Comparison of ENCODE assay signal across 8 mouse cellular contexts in genomic region chr4:91376317-91376910, GRCm38 (mm10). TPM values are rescaled to one million over a fixed set of nuclear protein-coding genes. Genes with fewer than 3 reads are reported as not detected.
A peak's percentile ranks its signal among the peaks of the same experiment; 100 is the strongest.
DNase-seq lines count a peak whose midpoint lies in the region; ATAC-seq lines count a peak whose summit lies in the region.

No protein-coding gene starts in this region.

- H3K4me3 ChIP-seq in liver, embryonic 16.5 days (ENCODE audit: low read depth, low read length): peak overlapping the region; percentile 39
- H3K4me3 ChIP-seq in neural tube, embryonic 14.5 days (ENCODE audit: low read depth, low read length): peak overlapping the region; percentile 83

- peak; percentile 94 to 97 for ATAC-seq in hematopoietic stem cell, adult 5-6 weeks (replicated peaks in 1 of 2; ENCODE audit: insufficient read depth in 1 of 2, low FRiP score in 2 of 2, low TSS enrichment in 1 of 2, low read depth in 1 of 2, poor library complexity in 2 of 2, severe bottlenecking in 2 of 2)
- ATAC-seq in liver, embryonic 16.5 days (ENCODE audit: low read depth): peak; percentile 90
- ATAC-seq in neural tube, embryonic 14.5 days (ENCODE audit: low read depth): peak; percentile 94

- H3K36me3 ChIP-seq in liver, embryonic 16.5 days (ENCODE audit: control insufficient read depth, insufficient read depth): no peaks in the 10 kb centered on the region
- no peaks in the 10 kb centered on the region for H3K36me3 ChIP-seq in neural tube, embryonic 14.5 days (ENCODE audit: control insufficient read depth, insufficient read depth, low read length)

- peak; percentile 91 for DNase-seq in WW6 (ENCODE audit: low read depth, low spot score)
- DNase-seq in cerebellum, postnatal 10 days: peak; percentile 96 to 98
- peak; percentile 97 for DNase-seq in frontal cortex, postnatal 10 days (ENCODE audit: low spot score in 2 of 2)
- peak; percentile 95 to 99 for DNase-seq in layer of hippocampus, adult 18-20 months (ENCODE audit: low spot score in 2 of 2)
- DNase-seq in thymus, postnatal 25 days: peak; percentile 12

- H3K9me3 ChIP-seq in liver, embryonic 16.5 days (replicated peaks; ENCODE audit: control insufficient read depth, low read length): no peaks in the 10 kb centered on the region
- H3K9me3 ChIP-seq in neural tube, embryonic 14.5 days (ENCODE audit: control insufficient read depth, low read length): no peaks in the 10 kb centered on the region

- H3K9ac ChIP-seq in liver, embryonic 16.5 days (ENCODE audit: low read depth, low read length): no peak overlapping the region
- peak overlapping the region; percentile 86 for H3K9ac ChIP-seq in neural tube, embryonic 14.5 days (replicated peaks; ENCODE audit: low read depth, low read length)

- 1% methylated on average over 28 of the region's 28 CpGs for WGBS in liver, embryonic 16.5 days (ENCODE audit: insufficient replicate concordance)
- WGBS in neural tube, embryonic 14.5 days: under 1% methylated on average over 28 of the region's 28 CpGs

- peaks cover 47% of the 10 kb centered on the region for H3K27me3 ChIP-seq in liver, embryonic 16.5 days (ENCODE audit: control insufficient read depth, insufficient read depth, low read depth, low read length)
- no peaks in the 10 kb centered on the region for H3K27me3 ChIP-seq in neural tube, embryonic 14.5 days (ENCODE audit: control insufficient read depth, insufficient read depth, low read length)

- H3K4me1 ChIP-seq in liver, embryonic 16.5 days (ENCODE audit: control insufficient read depth, low read depth, low read length): no peaks in the 10 kb centered on the region
- peaks cover 7% of the 10 kb centered on the region for H3K4me1 ChIP-seq in neural tube, embryonic 14.5 days (ENCODE audit: control insufficient read depth, insufficient read depth, low read length)

- peak overlapping the region; percentile 18 for H3K4me2 ChIP-seq in liver, embryonic 16.5 days (ENCODE audit: low read depth, low read length)
- peak overlapping the region; percentile 89 for H3K4me2 ChIP-seq in neural tube, embryonic 14.5 days (ENCODE audit: low read depth, low read length)

- no peak overlapping the region for H3K27ac ChIP-seq in liver, embryonic 16.5 days (ENCODE audit: low read length)
- peak overlapping the region; percentile 95 for H3K27ac ChIP-seq in neural tube, embryonic 14.5 days (ENCODE audit: low read depth, low read length)

RNA-seq across cellular contexts. Expression of gene Elavl2, which starts 24.2 kb away (rescaled TPM):
- total RNA-seq in hematopoietic stem cell, adult 5-6 weeks (2017): not detected in 2 replicates
- 10 to 100 TPM; 87.5 to 88.3 TPM for total RNA-seq in layer of hippocampus, adult 18-20 months (2021)
- 0.06 and 0.07 TPM in 2 replicates for polyA plus RNA-seq in liver, embryonic 16.5 days (2015; fragmentation: Nextera tagmentation; extraction: Ambion mirVana)
- polyA plus RNA-seq in neural tube, embryonic 14.5 days (2014; fragmentation: Nextera tagmentation; extraction: Ambion mirVana): 172 and 215 TPM in 2 replicates

Comparison
In these comparisons a context has a peak if more than half of its experiments do, and no peak if none do; other contexts are left out.
1. DNase-seq: peak in every context shown above with its lines; median percentile 97 in cerebellum, postnatal 10 days; 97 in frontal cortex, postnatal 10 days; 97 in layer of hippocampus, adult 18-20 months; 91 in WW6; 12 in thymus, postnatal 25 days.
2. RNA of gene Elavl2, which starts 24.2 kb away (total RNA-seq): 87.5 to 88.3 TPM in layer of hippocampus, adult 18-20 months; not detected in hematopoietic stem cell, adult 5-6 weeks; every median in the first group is over 10 times any median in the second.
3. Peak in every context shown above with its lines, with median percentiles within 50 percentile points of each other: ATAC-seq.